Mouse (Mus musculus): ENCODE data around the gene Sema5a. TPM values are rescaled to one million over a fixed set of nuclear protein-coding genes. Genes with fewer than 3 reads are reported as not detected.

The Sema5a gene
- total and polyA plus RNA-seq, 3 experiments: 0.17 to 0.27 (median 0.17) TPM

GRCm38 (mm10) chr15:32330427-32330826 is 85.8 kb downstream of the Sema5a start:
- H3K79me2 ChIP-seq (replicated peaks; ENCODE audit: control insufficient read depth, extremely low read depth, insufficient read depth, poor library complexity, severe bottlenecking): no peaks in the 10 kb centered on the region
- H3K4me3 ChIP-seq (replicated peaks in 1 of 3; ENCODE audit: low read depth in 2 of 3, low read length in 2 of 3, poor library complexity in 1 of 3): no peak overlapping the region
- H3K36me3 ChIP-seq (replicated peaks in 1 of 2; ENCODE audit: control insufficient read depth in 1 of 2, insufficient read depth in 1 of 2, low read length in 1 of 2): no peaks in the 10 kb centered on the region
- peaks cover 0 to 16% of the 10 kb centered on the region in 2 experiments; a peak in 2 of 4 replicates for H3K4me1 ChIP-seq (ENCODE audit: control insufficient read depth in 1 of 2, insufficient read depth in 2 of 2)
- TF ChIP-seq TBP (conservative IDR thresholded peaks at IDR 0.05; ENCODE audit: low read depth, low read length) (no peak), JUN (IDR thresholded peaks at IDR 0.05; ENCODE audit: insufficient read depth, low read depth, low read length) (no peak), USF1 (IDR thresholded peaks at IDR 0.05; ENCODE audit: low read depth, low read length) (no peak), UBTF (IDR thresholded peaks at IDR 0.05; ENCODE audit: low read depth, low read length) (no peak), TCF12 (IDR thresholded peaks at IDR 0.05; ENCODE audit: low read depth, low read length) (no peak), ZKSCAN1 (IDR thresholded peaks at IDR 0.05; ENCODE audit: borderline replicate concordance, low read depth, low read length) (no peak), SIN3A (IDR thresholded peaks at IDR 0.05; ENCODE audit: low read length) (no peak), MAX (IDR thresholded peaks at IDR 0.05; ENCODE audit: low read length) (no peak), EP300 (IDR thresholded peaks at IDR 0.05; ENCODE audit: low read length) (no peak), SMC3 (IDR thresholded peaks at IDR 0.05; ENCODE audit: low read depth, low read length) (no peak)
- dilution Hi-C loops (cut with MboI; ENCODE audit: extremely low pct_ligation_motif_present, extremely low pct_unique_long_range_greater_than_20kb, low sequenced_read_pairs) (no loop called here), in situ Hi-C loops (cut with MboI; ENCODE audit: low pct_ligation_motif_present, low pct_unique_long_range_greater_than_20kb, low sequenced_read_pairs) (no loop called here)
- DNase-seq (ENCODE audit: extremely low read depth): no peak
- no peak overlapping the region for H3K4me2 ChIP-seq (ENCODE audit: insufficient read depth, low read depth, poor library complexity, severe bottlenecking)
- H3K9ac ChIP-seq (ENCODE audit: insufficient read depth, low read depth): no peak overlapping the region
- H3K9me3 ChIP-seq (replicated peaks; ENCODE audit: low read length): no peaks in the 10 kb centered on the region
- H3K27me3 ChIP-seq (replicated peaks): no peaks in the 10 kb centered on the region
- H3K27ac ChIP-seq (ENCODE audit: insufficient read depth, low read depth): no peak overlapping the region

DNA sequence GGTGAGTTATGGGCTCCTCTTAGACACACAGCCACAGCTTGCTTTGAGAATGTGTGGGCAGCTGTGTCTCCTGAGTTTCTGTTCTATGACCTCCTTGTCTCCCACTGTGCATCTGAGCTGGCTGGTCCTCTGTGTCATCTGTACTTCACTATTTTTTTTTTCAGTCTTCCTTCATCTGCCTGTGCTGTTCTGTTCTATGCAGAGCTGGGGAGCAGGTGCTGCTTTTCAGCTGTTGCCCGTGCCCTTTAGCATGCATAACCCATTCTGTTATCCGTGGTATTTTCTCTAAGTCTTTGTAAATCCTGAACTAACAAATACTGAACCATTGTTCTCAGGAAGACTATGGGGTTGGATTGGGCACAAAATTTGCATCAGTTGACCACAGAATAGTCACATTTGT is 86.4 kb downstream of the Sema5a start:
- DNase-seq (ENCODE audit: extremely low read depth): no peak
- dilution Hi-C loops (cut with MboI; ENCODE audit: extremely low pct_ligation_motif_present, extremely low pct_unique_long_range_greater_than_20kb, low sequenced_read_pairs): no loop called here

GRCm38 (mm10) chr15:32333456-32333855 is 88.8 kb downstream of the Sema5a start:
- no peaks in the 10 kb centered on the region for H3K79me2 ChIP-seq (replicated peaks; ENCODE audit: control insufficient read depth, extremely low read depth, insufficient read depth, poor library complexity, severe bottlenecking)
- no peak overlapping the region for H3K27ac ChIP-seq (ENCODE audit: insufficient read depth, low read depth)
- no peak for DNase-seq (ENCODE audit: extremely low read depth)
- no peaks in the 10 kb centered on the region for H3K9me3 ChIP-seq (replicated peaks; ENCODE audit: low read length)
- H3K4me3 ChIP-seq (replicated peaks in 1 of 3; ENCODE audit: low read depth in 2 of 3, low read length in 2 of 3, poor library complexity in 1 of 3): no peak overlapping the region
- peaks cover 0 to 13% of the 10 kb centered on the region in 2 experiments; a peak in 2 of 4 replicates for H3K4me1 ChIP-seq (ENCODE audit: control insufficient read depth in 1 of 2, insufficient read depth in 2 of 2)
- H3K27me3 ChIP-seq (replicated peaks): no peaks in the 10 kb centered on the region
- in situ Hi-C loops (cut with MboI; ENCODE audit: low pct_ligation_motif_present, low pct_unique_long_range_greater_than_20kb, low sequenced_read_pairs) (no loop called here), dilution Hi-C loops (cut with MboI; ENCODE audit: extremely low pct_ligation_motif_present, extremely low pct_unique_long_range_greater_than_20kb, low sequenced_read_pairs) (no loop called here)
- TF ChIP-seq TCF12 (IDR thresholded peaks at IDR 0.05; ENCODE audit: low read depth, low read length): no peak
- no peak for TF ChIP-seq E2F4 (IDR thresholded peaks at IDR 0.05; ENCODE audit: insufficient replicate concordance, low read depth, low read length)
- TF ChIP-seq CTCF (conservative IDR thresholded peaks at IDR 0.05 in 1 of 2, IDR thresholded peaks at IDR 0.05 in 1 of 2; ENCODE audit: low read depth in 2 of 2, low read length in 2 of 2): no peak
- no peak for TF ChIP-seq ZC3H11A (IDR thresholded peaks at IDR 0.05; ENCODE audit: low read depth, low read length)
- TF ChIP-seq ELF1 (IDR thresholded peaks at IDR 0.05; ENCODE audit: low read depth, low read length): no peak
- TF ChIP-seq MXI1 (IDR thresholded peaks at IDR 0.05; ENCODE audit: low read depth, low read length): no peak
- no peak for TF ChIP-seq MAZ (IDR thresholded peaks at IDR 0.05; ENCODE audit: low read depth, low read length)
- TF ChIP-seq JUND (conservative IDR thresholded peaks at IDR 0.05; ENCODE audit: low read depth, low read length): no peak
- no peak for TF ChIP-seq POLR2AphosphoS2 (IDR thresholded peaks at IDR 0.05; ENCODE audit: low read depth, low read length)
- H3K36me3 ChIP-seq (replicated peaks in 1 of 2; ENCODE audit: control insufficient read depth in 1 of 2, insufficient read depth in 1 of 2, low read length in 1 of 2): no peaks in the 10 kb centered on the region
- H3K9ac ChIP-seq (ENCODE audit: insufficient read depth, low read depth): no peak overlapping the region
- no peak overlapping the region for H3K4me2 ChIP-seq (ENCODE audit: insufficient read depth, low read depth, poor library complexity, severe bottlenecking)

More for the DNA sequence above, 86.4 kb downstream of the Sema5a start:
- no peaks in the 10 kb centered on the region for H3K36me3 ChIP-seq (replicated peaks in 1 of 2; ENCODE audit: control insufficient read depth in 1 of 2, insufficient read depth in 1 of 2, low read length in 1 of 2)
- H3K27me3 ChIP-seq (replicated peaks): no peaks in the 10 kb centered on the region
- H3K79me2 ChIP-seq (replicated peaks; ENCODE audit: control insufficient read depth, extremely low read depth, insufficient read depth, poor library complexity, severe bottlenecking): no peaks in the 10 kb centered on the region
- TF ChIP-seq CHD1 (IDR thresholded peaks at IDR 0.05; ENCODE audit: low read depth, low read length): no peak
- peaks cover 0 to 16% of the 10 kb centered on the region in 2 experiments; a peak in 2 of 4 replicates for H3K4me1 ChIP-seq (ENCODE audit: control insufficient read depth in 1 of 2, insufficient read depth in 2 of 2)
- no peak overlapping the region for H3K4me2 ChIP-seq (ENCODE audit: insufficient read depth, low read depth, poor library complexity, severe bottlenecking)
- H3K27ac ChIP-seq (ENCODE audit: insufficient read depth, low read depth): no peak overlapping the region
- no peaks in the 10 kb centered on the region for H3K9me3 ChIP-seq (replicated peaks; ENCODE audit: low read length)
- in situ Hi-C loops (cut with MboI; ENCODE audit: low pct_ligation_motif_present, low pct_unique_long_range_greater_than_20kb, low sequenced_read_pairs): no loop called here
- H3K4me3 ChIP-seq (replicated peaks in 1 of 3; ENCODE audit: low read depth in 2 of 3, low read length in 2 of 3, poor library complexity in 1 of 3): no peak overlapping the region
- H3K9ac ChIP-seq (ENCODE audit: insufficient read depth, low read depth): no peak overlapping the region

Data from CH12.LX (cell line).